Comparison of ENCODE assay signal across 25 mouse cellular contexts in the genomic region with DNA sequence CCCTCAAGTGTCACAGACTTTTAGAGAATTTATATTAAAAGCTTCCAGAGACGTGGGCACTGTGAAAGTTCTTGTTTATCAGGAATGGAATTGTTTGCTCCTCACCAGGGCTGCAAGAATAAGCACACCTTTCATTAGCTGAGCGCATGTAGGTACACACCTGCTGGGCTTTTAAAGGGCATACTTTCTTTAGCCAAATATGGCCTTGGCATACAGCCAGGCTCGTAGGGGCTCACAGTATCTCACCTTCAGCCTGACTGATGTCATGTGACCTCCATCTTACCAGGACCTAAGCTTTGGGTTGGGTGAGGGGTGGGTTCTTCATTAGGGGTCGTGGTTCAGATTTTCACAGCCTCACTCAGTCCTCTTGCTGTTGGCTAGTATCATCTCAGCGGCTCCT. TPM values are rescaled to one million over a fixed set of nuclear protein-coding genes. Genes with fewer than 3 reads are reported as not detected.
DNase-seq lines count a peak whose midpoint lies in the region; TF ChIP-seq lines count a peak whose summit lies in the region.
"Had no signal": no experiment of that assay in that cellular context is flagged by ENCODE, and none has a peak within 500 bp of the region (broad histone marks: within the 10 kb centered on the region; RNA-seq: fewer than 3 reads in every experiment).

No protein-coding gene starts in this region.

- no peak for TF ChIP-seq POLR2A in cerebellum, adult 2 months (IDR thresholded peaks at IDR 0.05; ENCODE audit: borderline replicate concordance, insufficient read depth, low read length)

- no peaks in the 10 kb centered on the region for H3K27me3 ChIP-seq in cerebellum, adult 2 months (ENCODE audit: control insufficient read depth, insufficient read depth, low read length)
- H3K27me3 ChIP-seq: heart, embryonic 13.5 days; limb, embryonic 15.5 days; liver, embryonic 13.5 days; midbrain, embryonic 13.5 days; neural tube, embryonic 13.5 days; stomach, embryonic 15.5 days had no signal

- 0 out of 2 replicates have a peak overlapping the region, but pooled peaks have one; percentile 28 for H3K27ac ChIP-seq in layer of hippocampus, adult 2 months
- H3K27ac ChIP-seq in cerebellum, adult 2 months (ENCODE audit: insufficient read depth, low read length): no peak overlapping the region
- H3K27ac ChIP-seq: gastrocnemius, adult 2 months; heart, adult 2 months; heart, embryonic 13.5 days; hindbrain, embryonic 14.5 days; left cerebral cortex, adult 2 months; limb, embryonic 10.5 days; limb, embryonic 15.5 days; liver, embryonic 13.5 days; macrophage; midbrain, embryonic 13.5 days; neural tube, embryonic 13.5 days; stomach, embryonic 15.5 days had no signal

- no peak overlapping the region for H3K4me3 ChIP-seq in layer of hippocampus, adult 2 months
- no peak overlapping the region for H3K4me3 ChIP-seq in cerebellum, adult 2 months (replicated peaks; ENCODE audit: insufficient read depth, low read depth, low read length)
- H3K4me3 ChIP-seq: gastrocnemius, adult 2 months; heart, adult 2 months; heart, embryonic 13.5 days; left cerebral cortex, adult 2 months; limb, embryonic 10.5 days; limb, embryonic 15.5 days; liver, embryonic 13.5 days; midbrain, embryonic 13.5 days; neural tube, embryonic 13.5 days; stomach, embryonic 15.5 days had no signal

- H3K4me1 ChIP-seq in cerebellum, adult 2 months (ENCODE audit: control insufficient read depth, insufficient read depth, low read length): peaks cover 11% of the 10 kb centered on the region; the same call in 1 of the 2 replicates
- H3K4me1 ChIP-seq: limb, embryonic 10.5 days; limb, embryonic 15.5 days; liver, embryonic 13.5 days; midbrain, embryonic 13.5 days; stomach, embryonic 15.5 days had no signal

- DNase-seq in layer of hippocampus, adult 2 months (ENCODE audit: low spot score in 2 of 2): no peak
- DNase-seq in layer of hippocampus, postnatal 10 days (ENCODE audit: low spot score in 2 of 2): no peak
- peak; percentile 23 to 58 for DNase-seq in cerebellum, adult 2 months
- DNase-seq in cerebellum, postnatal 14 days: peak; percentile 48 to 59
- no peak for DNase-seq in embryo, embryonic 9.5 days (ENCODE audit: extremely low spot score)
- DNase-seq in heart, adult 9 months (ENCODE audit: low spot score in 2 of 2): no peak
- DNase-seq in urinary bladder, adult 2 months (ENCODE audit: low spot score): no peak
- DNase-seq: heart, adult 2 months; kidney, postnatal 14 days; liver, embryonic 13.5 days; lung, adult 18-20 months; retina, postnatal 1 day; right cerebral cortex, postnatal 25 days; thymus, adult 18-20 months; thymus, postnatal 36 days had no signal

- WGBS in cerebellum, adult 2 months: 34% methylated on average over 5 of the region's 5 CpGs

- TF ChIP-seq CTCF in layer of hippocampus, adult 2 months (conservative IDR thresholded peaks at IDR 0.05): no peak
- no peak for TF ChIP-seq CTCF in cerebellum, adult 2 months (IDR thresholded peaks at IDR 0.05; ENCODE audit: borderline replicate concordance, insufficient read depth, low read depth, low read length)

RNA-seq across cellular contexts. Expression of gene Hectd2, which starts 56.7 kb away (rescaled TPM):
- 10 to 100 TPM; 42.7 to 45.3 TPM for total RNA-seq in layer of hippocampus, adult 2 months (2021)
- total RNA-seq in layer of hippocampus, postnatal 10 days (2021): 10 to 100 TPM; 37.0 to 39.4 TPM
- polyA plus RNA-seq in cerebellum, adult 2 months (2012; rRNA removed): 8.6 and 10.1 TPM in 2 replicates
- 3.3 and 3.6 TPM in 2 replicates for polyA plus RNA-seq in urinary bladder, adult 2 months (2012; rRNA removed)

Comparison
In these comparisons a context has a peak if more than half of its experiments do, and no peak if none do; other contexts are left out.
1. DNase-seq: peak in cerebellum, adult 2 months (2 of 2) and cerebellum, postnatal 14 days (2 of 2); none in layer of hippocampus, adult 2 months (0 of 2), layer of hippocampus, postnatal 10 days (0 of 2), embryo, embryonic 9.5 days (single experiment), heart, adult 9 months (0 of 2) and urinary bladder, adult 2 months (single experiment).